Mouse (Mus musculus) bone marrow macrophage, adult 2 months (primary cell): ENCODE data around the gene Rims1.

Source experiments
- CTCF ChIP-seq: IDR thresholded peaks from 2 replicates; pipeline ENCODE4 v1.5.1; 2012; ENCODE audit warnings: low read depth, mild to moderate bottlenecking, low read length, moderate library complexity
- POLR2A ChIP-seq: IDR thresholded peaks from 2 replicates; pipeline ENCODE4 v1.6.1; 2012; ENCODE audit warnings: mild to moderate bottlenecking, low read depth, low read length, borderline replicate concordance

GRCm38 (mm10) chr1:22536776-22537175 lies 269.0 kb downstream of the Rims1 start:
- TF ChIP-seq CTCF (no peak), POLR2A (no peak)
